Mouse (Mus musculus): ENCODE results near the gene Myh11. TPM values are rescaled to one million over a fixed set of nuclear protein-coding genes. Genes with fewer than 3 reads are reported as not detected.

Myh11 gene
- not detected for polyA plus RNA-seq (2017; shearing (Covaris generic))

GRCm38 (mm10) chr16:14291223-14291622 lies at the start of gene Myh11:
Myh11 (minus strand) TSS chr16:14291372.

GRCm38 (mm10) chr16:14316884-14317876 lies 26.0 kb upstream of the Myh11 start, which contains the start of gene Fopnl:
Fopnl (minus strand) TSS chr16:14317405.

GRCm38 (mm10) chr16:14162988-14163416 lies 128.2 kb downstream of the Myh11 start, which contains the start of the genes Nde1 and Marf1:
Nde1 (plus strand) TSS chr16:14163275.
Marf1 (minus strand) TSS chr16:14163351.

Other genes starting within 250 kb of the Myh11 start
- gene Nde1, start 128.1 kb downstream of the Myh11 start, polyA plus RNA-seq (2017; shearing (Covaris generic)), result 48.3 TPM
- gene Marf1, start 128.0 kb downstream of the Myh11 start, polyA plus RNA-seq (2017; shearing (Covaris generic)), result 7.0 TPM
- 81.3 TPM for gene Fopnl, start 26.0 kb upstream of the Myh11 start, polyA plus RNA-seq (2017; shearing (Covaris generic))
- gene Abcc1, start 70.2 kb upstream of the Myh11 start, polyA plus RNA-seq (2017; shearing (Covaris generic)), result 31.6 TPM

Data from naive thymus-derived CD4-positive, alpha-beta T cell, adult 5 months (primary cell).